Mouse (Mus musculus) v-Abl transformed pro-B cells (cell line): ENCODE measurements at regions not wholly inside any gene's neighbourhood (a gene's known extent, or its start where the extent isn't known, plus 50 kb on each side); places are given as distances from the start of the nearest gene placed in this dataset.

Source experiments
- in situ Hi-C, 2 experiments: fragments of 400-800 bp; cut with MboI; formaldehyde crosslinking; loops; one replicate each; pipeline ENCODE4 v1.15.1; 2025; ENCODE audit not compliant: unreplicated experiment in 2 of 2

GRCm38 (mm10) chr16:87295727-87296126 lies 58.3 kb upstream of the N6amt1 start:
- in situ Hi-C loops = no loop called here

- in situ Hi-C loops = no loop called here
Observed at GRCm38 (mm10) chr16:87292826-87293225, 61.2 kb upstream of the N6amt1 start.

- in situ Hi-C loops = no loop called here
Observed at GRCm38 (mm10) chr16:87291716-87292115, 62.3 kb upstream of the N6amt1 start.

- in situ Hi-C loops = loop anchor here in 1 of 2 experiments (10.0 kb wide), 1 partner anchor 1481 kb away; the partner anchor contains the start of gene Adamts1
Observed at GRCm38 (mm10) chr16:87285639-87286038, 68.3 kb upstream of the N6amt1 start.

GRCm38 (mm10) chr16:87284835-87285510 lies 69.0 kb upstream of the N6amt1 start:
- in situ Hi-C loops = loop anchor here in 1 of 2 experiments (10.0 kb wide), 1 partner anchor 1480 kb away; the partner anchor contains the start of gene Adamts1

GRCm38 (mm10) chr16:87278518-87278917 lies 75.5 kb upstream of the N6amt1 start:
- in situ Hi-C loops = loop anchor here in 1 of 2 experiments (10.0 kb wide), 1 partner anchor 1474 kb away; the partner anchor contains the start of gene Adamts1

- in situ Hi-C loops = loop anchor here in 1 of 2 experiments (10.0 kb wide), 1 partner anchor 1468 kb away; the partner anchor contains the start of gene Adamts1
Observed at GRCm38 (mm10) chr16:87272363-87272762, 81.6 kb upstream of the N6amt1 start.

- in situ Hi-C loops = no loop called here
Observed at GRCm38 (mm10) chr16:87267954-87268804, 85.8 kb upstream of the N6amt1 start.

GRCm38 (mm10) chr16:87267517-87267916 lies 86.5 kb upstream of the N6amt1 start:
- in situ Hi-C loops = no loop called here

- in situ Hi-C loops = no loop called here
Observed at GRCm38 (mm10) chr16:87263571-87263970, 90.4 kb upstream of the N6amt1 start.

GRCm38 (mm10) chr16:87263041-87263440 lies 90.9 kb upstream of the N6amt1 start:
- in situ Hi-C loops = no loop called here

GRCm38 (mm10) chr16:87262497-87262896 lies 91.5 kb upstream of the N6amt1 start:
- in situ Hi-C loops = no loop called here

GRCm38 (mm10) chr16:87261527-87261926 lies 92.5 kb upstream of the N6amt1 start:
- in situ Hi-C loops = no loop called here

GRCm38 (mm10) chr16:87254736-87255135 lies 99.2 kb upstream of the N6amt1 start:
- in situ Hi-C loops = no loop called here

- in situ Hi-C loops = no loop called here
Observed at GRCm38 (mm10) chr16:87250531-87250930, 103.5 kb upstream of the N6amt1 start.

- in situ Hi-C loops = no loop called here
Observed at GRCm38 (mm10) chr16:87249903-87250302, 104.1 kb upstream of the N6amt1 start.

GRCm38 (mm10) chr16:87248501-87249030 lies 105.4 kb upstream of the N6amt1 start:
- in situ Hi-C loops = no loop called here

GRCm38 (mm10) chr16:87245933-87246791 lies 107.8 kb upstream of the N6amt1 start:
- in situ Hi-C loops = no loop called here

- in situ Hi-C loops = no loop called here
Observed at GRCm38 (mm10) chr16:87245441-87245840, 108.5 kb upstream of the N6amt1 start.

GRCm38 (mm10) chr16:87242027-87242426 lies 112.0 kb upstream of the N6amt1 start:
- in situ Hi-C loops = loop anchor here in 1 of 2 experiments (5.0 kb wide), 1 partner anchor 1435 kb away; no protein-coding TSS in a partner anchor
